Mouse (Mus musculus) brown adipose tissue, adult 24 weeks (tissue): ENCODE results near the gene Mlana. TPM values are rescaled to one million over a fixed set of nuclear protein-coding genes. Genes with fewer than 3 reads are reported as not detected.

Experiments
- polyA plus RNA-seq: library from polyadenylated mRNA; stranded (reverse); fragments of >200 nt; gene quantifications from 2 replicates; pipeline ENCODE4 v1.2.4, GENCODE M21; 2012; ENCODE audit not compliant: missing spikeins, insufficient read depth, insufficient read length

Gene Mlana
- polyA plus RNA-seq, 1 experiment = not detected

Other genes with a start within 250 kb of the Mlana start
- gene Ric1, start 175.5 kb upstream of the Mlana start, polyA plus RNA-seq = 21.6 and 23.3 TPM in 2 replicates
- 38.6 and 40.5 TPM in 2 replicates for gene Ermp1, start 49.4 kb upstream of the Mlana start, polyA plus RNA-seq
- 7.3 and 11.4 TPM in 2 replicates for gene 9930021J03Rik, start 108.2 kb downstream of the Mlana start, polyA plus RNA-seq
- 7.3 and 12.5 TPM in 2 replicates for gene Ranbp6, start 115.2 kb downstream of the Mlana start, polyA plus RNA-seq
- gene Il33, start 227.3 kb downstream of the Mlana start, polyA plus RNA-seq = 1.3 and 7.2 TPM in 2 replicates